ENCODE assay signal across 11 mouse cellular contexts in the genomic region with DNA sequence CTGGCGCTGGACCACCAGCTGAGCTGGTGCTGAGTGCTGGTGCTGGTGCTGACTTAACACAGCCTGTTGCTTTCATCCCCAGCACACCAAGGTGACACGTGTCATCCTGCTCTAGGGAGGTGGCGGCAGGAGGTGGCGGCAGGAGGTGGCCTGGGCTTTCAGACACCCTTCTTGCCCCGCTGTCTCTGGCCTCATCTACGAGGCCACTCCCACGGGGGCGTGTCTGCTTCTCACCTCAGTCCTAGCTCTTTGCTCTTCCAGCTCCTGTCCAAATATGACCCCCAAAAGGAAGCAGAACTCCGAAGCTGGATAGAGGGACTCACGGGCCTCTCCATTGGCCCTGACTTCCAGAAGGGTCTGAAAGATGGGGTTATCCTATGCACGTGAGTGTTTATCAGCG. TPM values are rescaled to one million over a fixed set of nuclear protein-coding genes. Genes with fewer than 3 reads are reported as not detected.
DNase-seq lines count a peak whose midpoint lies in the region; ATAC-seq and TF ChIP-seq lines count a peak whose summit lies in the region.
"Had no signal": no experiment of that assay in that cellular context is flagged by ENCODE, and none has a peak within 500 bp of the region (broad histone marks: within the 10 kb centered on the region; RNA-seq: fewer than 3 reads in every experiment).

No protein-coding gene starts in this region.

- H3K9ac ChIP-seq in heart, embryonic 13.5 days: 0 out of 2 replicates have a peak overlapping the region, but pooled peaks have one; percentile 9
- no peak overlapping the region for H3K9ac ChIP-seq in lung, postnatal 0 days (replicated peaks; ENCODE audit: low read depth)
- no peak overlapping the region for H3K9ac ChIP-seq in embryonic facial prominence, embryonic 12.5 days
- H3K9ac ChIP-seq in stomach, embryonic 14.5 days (replicated peaks; ENCODE audit: low read depth, low read length): no peak overlapping the region
- H3K9ac ChIP-seq: forebrain, postnatal 0 days had no signal

- peak overlapping the region; percentile 84; the same call in 1 of the 2 replicates for H3K4me3 ChIP-seq in heart, embryonic 13.5 days
- H3K4me3 ChIP-seq in lung, postnatal 0 days (ENCODE audit: low read depth, low read length): no peak overlapping the region
- 0 out of 2 replicates have a peak overlapping the region, but pooled peaks have one; percentile 9 for H3K4me3 ChIP-seq in embryonic facial prominence, embryonic 12.5 days
- H3K4me3 ChIP-seq in stomach, embryonic 14.5 days (ENCODE audit: low read depth, low read length): peak overlapping the region; percentile 76; the same call in 1 of the 2 replicates
- H3K4me3 ChIP-seq in kidney, adult 2 months (ENCODE audit: insufficient read depth, low read depth, low read length): no peak overlapping the region

- H3K27ac ChIP-seq in heart, embryonic 13.5 days (replicated peaks): no peak overlapping the region
- no peak overlapping the region for H3K27ac ChIP-seq in lung, postnatal 0 days (ENCODE audit: low read length)
- H3K27ac ChIP-seq in embryonic facial prominence, embryonic 12.5 days: no peak overlapping the region
- no peak overlapping the region for H3K27ac ChIP-seq in stomach, embryonic 14.5 days (ENCODE audit: low read length)
- no peak overlapping the region for H3K27ac ChIP-seq in kidney, adult 2 months (ENCODE audit: insufficient read depth, low read depth, low read length)
- H3K27ac ChIP-seq: macrophage had no signal

- no peak for TF ChIP-seq POLR2A in kidney, adult 2 months (IDR thresholded peaks at IDR 0.05; ENCODE audit: low read depth, low read length)

- H3K9me3 ChIP-seq in heart, embryonic 13.5 days: no peaks in the 10 kb centered on the region
- H3K9me3 ChIP-seq in lung, postnatal 0 days (ENCODE audit: low read length): no peaks in the 10 kb centered on the region
- H3K9me3 ChIP-seq in embryonic facial prominence, embryonic 12.5 days: peaks cover 8% of the 10 kb centered on the region; the same call in 1 of the 2 replicates
- H3K9me3 ChIP-seq in stomach, embryonic 14.5 days (ENCODE audit: control insufficient read depth, low read depth, low read length): peaks cover 7% of the 10 kb centered on the region; the same call in 1 of the 2 replicates

- TF ChIP-seq EP300 in lung, postnatal 0 days (IDR thresholded peaks at IDR 0.05): no peak

- H3K4me2 ChIP-seq in heart, embryonic 13.5 days: peak overlapping the region; percentile 96
- peak overlapping the region; percentile 82 for H3K4me2 ChIP-seq in lung, postnatal 0 days (replicated peaks; ENCODE audit: low read depth, low read length)
- H3K4me2 ChIP-seq in embryonic facial prominence, embryonic 12.5 days (replicated peaks): peak overlapping the region; percentile 11; the same call in 1 of the 2 replicates
- H3K4me2 ChIP-seq in stomach, embryonic 14.5 days (replicated peaks; ENCODE audit: low read depth, low read length): peak overlapping the region; percentile 29

- 74% methylated on average over 12 of the region's 12 CpGs for WGBS in heart, embryonic 13.5 days
- 64% methylated on average over 12 of the region's 12 CpGs for WGBS in lung, postnatal 0 days
- WGBS in embryonic facial prominence, embryonic 12.5 days: 66% methylated on average over 12 of the region's 12 CpGs
- WGBS in stomach, embryonic 14.5 days: 70% methylated on average over 12 of the region's 12 CpGs
- WGBS in kidney, adult 2 months: 73% methylated on average over 12 of the region's 12 CpGs

- H3K4me1 ChIP-seq in heart, embryonic 13.5 days: peaks cover 39% of the 10 kb centered on the region
- peaks cover 16% of the 10 kb centered on the region; the same call in 1 of the 2 replicates for H3K4me1 ChIP-seq in lung, postnatal 0 days (ENCODE audit: insufficient read depth, low read depth, low read length)
- peaks cover 30% of the 10 kb centered on the region for H3K4me1 ChIP-seq in embryonic facial prominence, embryonic 12.5 days
- H3K4me1 ChIP-seq in stomach, embryonic 14.5 days (ENCODE audit: control insufficient read depth, insufficient read depth, low read length): peaks cover 27% of the 10 kb centered on the region
- H3K4me1 ChIP-seq in kidney, adult 2 months (ENCODE audit: control insufficient read depth, insufficient read depth, low read length): peaks cover 9% of the 10 kb centered on the region

- no peaks in the 10 kb centered on the region for H3K27me3 ChIP-seq in heart, embryonic 13.5 days (replicated peaks)
- H3K27me3 ChIP-seq in lung, postnatal 0 days (replicated peaks; ENCODE audit: insufficient read depth, low read length): no peaks in the 10 kb centered on the region
- no peaks in the 10 kb centered on the region; the same call in 1 of the 2 replicates for H3K27me3 ChIP-seq in embryonic facial prominence, embryonic 12.5 days
- H3K27me3 ChIP-seq in stomach, embryonic 14.5 days (ENCODE audit: control insufficient read depth, insufficient read depth, low read length): no peaks in the 10 kb centered on the region
- no peaks in the 10 kb centered on the region for H3K27me3 ChIP-seq in kidney, adult 2 months (replicated peaks; ENCODE audit: control insufficient read depth, insufficient read depth, low read length)

- no peak for ATAC-seq in heart, embryonic 13.5 days (ENCODE audit: extremely low read depth, insufficient number of reproducible peaks, low FRiP score, low TSS enrichment)
- no peak for ATAC-seq in lung, postnatal 0 days
- ATAC-seq in embryonic facial prominence, embryonic 12.5 days (ENCODE audit: insufficient number of reproducible peaks, insufficient read depth, low FRiP score, low TSS enrichment): no peak
- no peak for ATAC-seq in stomach, embryonic 14.5 days (ENCODE audit: insufficient number of reproducible peaks, insufficient read depth, low FRiP score, low read depth)
- ATAC-seq: forebrain, postnatal 0 days had no signal

- H3K36me3 ChIP-seq in heart, embryonic 13.5 days: peaks cover 53% of the 10 kb centered on the region
- peaks cover 43% of the 10 kb centered on the region for H3K36me3 ChIP-seq in lung, postnatal 0 days (ENCODE audit: insufficient read depth, low read length)
- peaks cover 44% of the 10 kb centered on the region for H3K36me3 ChIP-seq in embryonic facial prominence, embryonic 12.5 days
- peaks cover 32% of the 10 kb centered on the region for H3K36me3 ChIP-seq in stomach, embryonic 14.5 days (ENCODE audit: control insufficient read depth, insufficient read depth, low read length)
- H3K36me3 ChIP-seq in kidney, adult 2 months (ENCODE audit: control insufficient read depth, insufficient read depth, low read length): no peaks in the 10 kb centered on the region

- DNase-seq in heart, adult 9 months (ENCODE audit: low spot score in 2 of 2): no peak
- no peak for DNase-seq in lung, postnatal 0 days (ENCODE audit: low spot score)
- DNase-seq in lung, postnatal 10 days: no peak
- DNase-seq in frontal cortex, postnatal 10 days (ENCODE audit: low spot score in 2 of 2): no peak
- no peak for DNase-seq in kidney, adult 2 months
- DNase-seq: forebrain, postnatal 0 days; kidney, adult 9 months had no signal

- no peak for TF ChIP-seq CTCF in lung, postnatal 0 days (IDR thresholded peaks at IDR 0.05)
- TF ChIP-seq CTCF in kidney, adult 2 months (conservative IDR thresholded peaks at IDR 0.05; ENCODE audit: insufficient read depth, insufficient read length, low read depth, low read length): no peak

RNA-seq across cellular contexts. Expression of a gene that starts 2.7 kb away (rescaled TPM):
- 264 and 271 TPM in 2 replicates for polyA plus RNA-seq in heart, embryonic 13.5 days (2015; fragmentation: Nextera tagmentation; extraction: Ambion mirVana)
- 483 and 567 TPM in 2 replicates for polyA plus RNA-seq in lung, postnatal 0 days (2015; fragmentation: Nextera tagmentation; extraction: Ambion mirVana)
- 311 and 313 TPM in 2 replicates for polyA plus RNA-seq in embryonic facial prominence, embryonic 12.5 days (2016; fragmentation: Nextera tagmentation; extraction: Ambion mirVana)
- 397 and 424 TPM in 2 replicates for polyA plus RNA-seq in stomach, embryonic 14.5 days (2014; fragmentation: Nextera tagmentation; extraction: Ambion mirVana)
- 52.3 and 55.5 TPM in 2 replicates for polyA plus RNA-seq in kidney, adult 2 months (2012; rRNA removed)

RNA-seq across cellular contexts. Expression of a gene that starts 5.2 kb away (rescaled TPM):
- polyA plus RNA-seq in heart, embryonic 13.5 days (2015; fragmentation: Nextera tagmentation; extraction: Ambion mirVana): 2.2 and 2.6 TPM in 2 replicates
- 5.5 and 6.5 TPM in 2 replicates for polyA plus RNA-seq in lung, postnatal 0 days (2015; fragmentation: Nextera tagmentation; extraction: Ambion mirVana)
- polyA plus RNA-seq in embryonic facial prominence, embryonic 12.5 days (2016; fragmentation: Nextera tagmentation; extraction: Ambion mirVana): 2.6 and 3.9 TPM in 2 replicates
- polyA plus RNA-seq in stomach, embryonic 14.5 days (2014; fragmentation: Nextera tagmentation; extraction: Ambion mirVana): 3.2 and 3.6 TPM in 2 replicates
- polyA plus RNA-seq in kidney, adult 2 months (2012; rRNA removed): 10.6 and 11.8 TPM in 2 replicates

RNA-seq across cellular contexts. Expression of a gene that starts 7.0 kb away (rescaled TPM):
- 10.6 and 12.8 TPM in 2 replicates for polyA plus RNA-seq in heart, embryonic 13.5 days (2015; fragmentation: Nextera tagmentation; extraction: Ambion mirVana)
- 26.7 and 27.6 TPM in 2 replicates for polyA plus RNA-seq in lung, postnatal 0 days (2015; fragmentation: Nextera tagmentation; extraction: Ambion mirVana)
- polyA plus RNA-seq in embryonic facial prominence, embryonic 12.5 days (2016; fragmentation: Nextera tagmentation; extraction: Ambion mirVana): 24.3 and 25.9 TPM in 2 replicates
- polyA plus RNA-seq in stomach, embryonic 14.5 days (2014; fragmentation: Nextera tagmentation; extraction: Ambion mirVana): 15.6 and 16.7 TPM in 2 replicates
- polyA plus RNA-seq in kidney, adult 2 months (2012; rRNA removed): 262 and 316 TPM in 2 replicates

RNA-seq across cellular contexts. Expression of a gene that starts 20.6 kb away (rescaled TPM):
- polyA plus RNA-seq in heart, embryonic 13.5 days (2015; fragmentation: Nextera tagmentation; extraction: Ambion mirVana): 0.09 and 0.11 TPM in 2 replicates
- 0.24 and 0.32 TPM in 2 replicates for polyA plus RNA-seq in lung, postnatal 0 days (2015; fragmentation: Nextera tagmentation; extraction: Ambion mirVana)
- polyA plus RNA-seq in embryonic facial prominence, embryonic 12.5 days (2016; fragmentation: Nextera tagmentation; extraction: Ambion mirVana): 0.50 and 0.92 TPM in 2 replicates
- 0.32 and 0.36 TPM in 2 replicates for polyA plus RNA-seq in stomach, embryonic 14.5 days (2014; fragmentation: Nextera tagmentation; extraction: Ambion mirVana)
- polyA plus RNA-seq in kidney, adult 2 months (2012; rRNA removed): 1.6 and 2.0 TPM in 2 replicates
- polyA plus RNA-seq: macrophage had no signal

RNA-seq across cellular contexts. Expression of a gene that starts 25.4 kb away (rescaled TPM):
- 5.5 and 6.5 TPM in 2 replicates for polyA plus RNA-seq in heart, embryonic 13.5 days (2015; fragmentation: Nextera tagmentation; extraction: Ambion mirVana)
- 20.1 and 22.2 TPM in 2 replicates for polyA plus RNA-seq in lung, postnatal 0 days (2015; fragmentation: Nextera tagmentation; extraction: Ambion mirVana)
- 7.1 and 8.1 TPM in 2 replicates for polyA plus RNA-seq in embryonic facial prominence, embryonic 12.5 days (2016; fragmentation: Nextera tagmentation; extraction: Ambion mirVana)
- polyA plus RNA-seq in stomach, embryonic 14.5 days (2014; fragmentation: Nextera tagmentation; extraction: Ambion mirVana): 5.1 and 5.7 TPM in 2 replicates
- polyA plus RNA-seq in kidney, adult 2 months (2012; rRNA removed): 9.6 and 25.5 TPM in 2 replicates

Comparison
In these comparisons a context has a peak if more than half of its experiments do, and no peak if none do; other contexts are left out.
1. H3K4me2 ChIP-seq: peak in every context shown above with its lines; median percentile 96 in heart, embryonic 13.5 days; 82 in lung, postnatal 0 days; 29 in stomach, embryonic 14.5 days; 11 in embryonic facial prominence, embryonic 12.5 days.
2. H3K4me3 ChIP-seq: peak in heart, embryonic 13.5 days (single experiment), embryonic facial prominence, embryonic 12.5 days (single experiment) and stomach, embryonic 14.5 days (single experiment); none in lung, postnatal 0 days (single experiment) and kidney, adult 2 months (single experiment).